Mouse (Mus musculus): ENCODE results near the gene Cspg5.

DNA sequence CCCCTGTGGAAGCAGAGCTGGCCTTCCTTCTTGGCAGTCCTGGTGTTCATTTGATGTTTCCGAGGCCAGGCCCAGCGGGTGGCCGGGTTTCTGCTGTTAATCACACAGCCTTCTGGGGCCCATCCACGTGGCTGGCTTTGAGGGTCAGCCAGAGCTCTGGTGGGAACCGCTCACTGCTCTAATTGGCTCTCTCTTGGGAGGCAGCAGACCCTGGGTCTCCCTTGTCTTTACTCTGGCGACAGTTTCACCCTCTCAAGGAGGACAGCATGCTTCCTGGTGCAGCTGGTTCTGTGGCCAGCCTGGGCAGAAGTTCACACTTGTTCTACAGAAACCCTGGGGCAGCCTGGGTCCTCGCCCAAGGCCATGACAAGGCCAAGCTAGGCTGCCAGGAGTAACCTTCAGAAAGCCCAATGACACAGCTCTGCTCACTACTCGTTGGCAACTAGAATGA is 33.9 kb downstream of the Cspg5 start:
- no peak for TF ChIP-seq CTCF (conservative IDR thresholded peaks at IDR 0.05; ENCODE audit: insufficient read depth, insufficient read length, low read depth, low read length)
- TF ChIP-seq POLR2A (IDR thresholded peaks at IDR 0.05; ENCODE audit: low read depth, low read length) = no peak

All from kidney, adult 2 months (tissue).